Mouse (Mus musculus) embryo, embryonic 10.5 days (tissue): ENCODE data around the gene Polr2h.
"Not testable (repeated sequence)": the region's sequence is repeated elsewhere in the genome, so short reads cannot be mapped to it uniquely, and the experiment has no call there.

Experiments used
- DNase-seq: peaks from one replicate; pipeline ENCODE4 v3.0.0-alpha.2; 2015; ENCODE audit warnings: low spot score

Gene Polr2h

DNA sequence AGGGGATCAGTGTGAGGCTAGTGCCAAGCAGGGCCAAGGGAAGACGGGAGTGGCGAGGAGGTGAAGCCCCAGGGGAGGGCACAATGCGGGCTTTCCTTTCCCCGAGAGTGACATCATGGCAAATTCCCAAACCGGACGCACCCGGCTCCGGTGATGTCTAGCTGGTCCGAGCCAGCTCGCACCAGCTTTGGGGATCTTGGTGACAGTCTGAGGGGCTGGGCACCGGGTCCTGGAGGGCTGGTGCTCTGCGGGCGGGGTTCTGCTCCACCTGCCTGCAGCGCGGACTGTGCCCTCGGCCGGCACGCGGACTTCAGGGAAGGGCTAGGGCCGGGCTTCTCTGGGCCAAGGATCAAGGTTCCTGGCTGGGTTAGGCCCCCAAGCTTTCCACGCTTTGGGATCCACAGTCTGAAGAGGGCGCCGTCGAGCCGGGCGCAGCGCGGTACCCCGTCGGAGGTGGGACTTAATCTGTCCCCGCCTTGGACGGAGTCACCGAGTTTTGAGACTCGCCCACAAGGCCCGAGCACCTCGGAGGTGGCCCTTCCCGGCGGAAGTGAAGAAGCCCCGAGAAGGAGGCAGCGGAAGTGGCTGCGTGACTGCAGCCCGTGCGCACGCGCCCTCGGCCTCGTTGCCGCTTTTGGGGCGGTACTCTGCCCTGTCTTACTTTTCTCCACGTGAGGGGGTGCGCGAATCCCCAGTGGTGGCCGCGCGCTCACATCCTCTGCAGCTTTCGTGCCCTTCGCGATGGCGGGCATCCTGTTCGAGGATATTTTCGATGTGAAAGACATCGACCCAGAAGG lies at the start of gene Polr2h, which contains the start of gene Clcn2:
Gene Polr2h (plus strand): TSS at position 485 of the 797 bp plus-strand sequence.
Gene Clcn2 (minus strand): TSS at position 566 of the 797 bp plus-strand sequence.
- DNase-seq, result peak; percentile 97

DNA sequence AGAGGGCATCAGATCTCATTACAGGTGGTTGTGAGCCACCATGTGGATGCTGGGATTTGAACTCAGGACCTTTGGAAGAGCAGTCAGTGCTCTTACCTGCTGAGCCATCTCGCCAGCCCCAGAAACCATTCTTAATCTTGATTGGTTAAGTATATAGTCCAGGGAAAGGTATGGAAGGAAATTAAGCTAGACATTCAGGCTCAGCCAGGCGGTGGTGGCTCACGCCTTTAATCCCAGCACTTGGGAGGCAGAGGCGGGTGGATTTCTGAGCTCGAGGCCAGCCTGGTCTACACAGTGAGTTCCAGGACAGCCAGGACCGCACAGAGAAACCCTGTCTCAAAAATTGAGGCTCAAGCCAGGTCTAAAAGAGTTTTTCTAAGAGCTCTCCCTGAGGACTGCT lies 49.5 kb upstream of the Polr2h start, which contains the start of gene Eif4g1:
Gene Eif4g1 (plus strand): TSS at position 301 of the 400 bp plus-strand sequence.
- DNase-seq, result not testable (repeated sequence)

DNA sequence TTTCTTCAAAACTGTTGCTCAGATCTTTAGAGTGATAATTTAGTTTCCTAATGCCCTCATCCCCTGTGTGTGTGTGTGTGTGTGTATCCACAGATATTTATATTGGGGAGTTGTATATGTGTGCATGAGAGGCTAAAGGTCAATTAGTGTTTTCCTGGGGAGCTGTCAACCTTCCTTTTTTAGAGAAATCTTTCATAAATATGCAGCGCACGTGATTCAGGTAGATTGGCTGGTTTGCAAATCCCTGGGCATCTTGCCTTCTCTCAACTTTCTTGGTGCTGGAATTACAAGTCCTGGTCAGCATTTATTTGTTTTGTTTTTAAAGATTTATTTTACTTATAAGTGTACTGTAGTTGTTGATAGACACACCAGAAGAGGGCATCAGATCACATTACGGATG lies 47.2 kb upstream of the Polr2h start:
- DNase-seq, result no peak

DNA sequence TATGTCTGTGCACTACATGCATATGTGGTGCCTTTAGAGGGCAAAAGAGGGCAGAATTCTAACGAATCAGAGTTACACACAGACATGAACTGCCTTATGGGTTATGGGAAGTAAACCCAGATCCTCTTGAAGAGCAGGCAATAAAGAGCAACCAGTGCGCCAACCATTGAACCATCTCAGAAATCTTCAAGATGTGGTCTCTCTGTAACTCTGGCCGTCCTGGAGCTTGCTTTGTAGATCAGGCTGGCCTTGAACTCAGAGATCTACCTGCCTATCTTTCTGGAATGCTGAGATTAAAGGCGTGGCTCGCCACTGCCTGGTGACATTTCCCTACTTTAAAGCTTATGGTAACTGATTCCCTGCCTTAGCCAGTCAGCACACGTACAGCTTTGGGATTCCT lies 45.6 kb upstream of the Polr2h start:
- DNase-seq, result peak; percentile 30

DNA sequence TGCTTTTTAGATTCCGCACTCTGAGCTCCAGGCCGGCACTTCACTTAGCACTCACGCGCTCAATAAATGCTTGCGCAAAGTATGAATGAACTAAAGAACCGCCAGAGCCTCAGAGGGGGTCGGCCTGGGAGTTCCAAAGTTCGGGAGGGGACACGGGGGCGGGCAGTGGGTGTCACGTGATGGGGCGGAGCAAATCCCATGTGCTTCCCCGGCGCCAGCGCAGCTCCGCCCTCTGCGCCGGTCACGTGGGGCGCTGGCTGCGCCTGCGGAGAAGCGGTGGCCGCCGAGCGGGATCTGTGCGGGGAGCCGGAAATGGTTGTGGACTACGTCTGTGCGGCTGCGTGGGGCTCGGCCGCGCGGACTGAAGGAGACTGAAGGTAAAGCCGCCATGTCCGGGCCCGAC lies 45.0 kb upstream of the Polr2h start:
- DNase-seq, result peak; percentile 98

DNA sequence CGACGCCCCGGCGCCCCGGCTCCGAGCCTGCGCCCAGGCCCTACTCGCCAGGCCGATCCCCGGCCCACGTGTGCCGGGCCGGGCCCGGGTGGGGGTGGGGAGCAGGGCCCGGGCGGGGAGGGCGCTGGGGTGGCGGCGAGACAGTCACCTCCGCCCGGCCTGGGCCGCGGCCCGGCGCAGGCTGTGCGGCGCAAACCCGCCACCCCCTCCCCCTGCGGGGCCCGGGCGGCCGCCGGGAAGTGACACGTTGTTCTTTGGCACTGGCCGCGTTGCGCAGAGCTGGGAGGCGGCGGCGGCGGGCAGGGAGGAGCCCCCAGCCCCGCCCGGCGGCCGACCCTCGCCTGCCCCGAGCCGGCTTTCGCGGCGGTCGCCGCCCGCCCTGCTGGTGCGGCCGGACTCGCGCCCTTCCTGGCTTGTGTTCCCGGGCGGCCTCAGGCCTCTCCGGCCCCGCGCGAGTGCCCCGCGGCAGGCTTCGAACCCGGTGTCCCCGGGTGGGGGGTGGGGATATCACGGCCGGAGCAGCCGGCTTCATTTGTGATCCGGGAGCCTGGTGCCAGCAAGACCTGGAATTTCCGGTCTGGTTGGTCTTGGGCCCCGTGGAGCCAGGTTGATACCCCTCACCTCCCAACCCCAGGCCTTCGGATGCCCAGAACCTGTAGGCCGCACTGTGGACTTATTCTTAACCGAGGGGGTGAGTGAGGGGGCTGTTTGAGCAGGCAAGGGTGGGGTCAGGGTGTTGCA lies 44.3 kb upstream of the Polr2h start:
- DNase-seq, result peak; percentile 41

DNA sequence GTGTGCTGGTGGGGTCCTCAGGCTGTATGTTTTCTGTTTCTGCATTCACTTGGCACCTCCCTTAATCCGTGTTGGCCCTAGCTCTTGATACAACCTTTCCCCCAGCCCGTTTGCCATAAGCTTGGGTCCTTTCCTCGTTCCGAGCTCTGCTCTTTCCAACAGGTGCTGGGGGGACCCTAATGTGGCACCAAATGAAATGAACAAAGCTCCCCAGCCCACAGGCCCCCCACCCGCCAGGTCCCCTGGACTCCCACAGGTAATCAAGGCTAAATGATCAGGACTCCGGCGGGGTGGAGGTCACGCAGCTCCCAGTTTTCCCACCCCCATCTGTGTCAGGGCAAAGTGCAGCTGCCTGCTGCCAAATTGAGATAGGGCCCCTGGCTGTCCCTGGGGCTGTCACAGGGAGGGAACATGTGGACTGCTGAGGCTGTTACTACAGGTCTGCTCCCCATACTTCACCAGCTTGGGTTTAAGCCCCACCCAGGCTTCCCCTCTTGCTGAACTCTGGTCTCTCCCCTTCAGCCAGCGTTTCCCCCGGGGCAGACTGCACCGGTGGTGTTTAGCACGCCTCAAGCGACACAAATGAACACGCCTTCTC lies 43.7 kb upstream of the Polr2h start:
- peak; percentile 12 for DNase-seq

DNA sequence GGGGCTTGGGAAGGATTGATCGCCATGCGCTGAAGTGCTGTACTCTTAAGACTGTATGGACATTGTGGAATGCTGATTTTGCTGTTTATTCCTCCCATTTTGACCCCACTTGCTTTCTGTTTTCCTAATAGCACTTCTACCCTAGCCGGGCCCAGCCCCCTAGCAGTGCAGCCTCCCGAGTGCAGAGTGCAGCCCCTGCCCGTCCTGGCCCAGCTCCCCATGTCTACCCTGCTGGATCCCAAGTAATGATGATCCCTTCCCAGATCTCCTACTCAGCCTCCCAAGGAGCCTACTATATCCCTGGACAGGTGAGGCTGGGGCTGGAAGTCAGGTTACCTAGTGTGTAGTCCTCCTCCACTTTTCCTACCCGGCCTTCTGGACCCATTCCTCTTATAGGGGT lies 42.3 kb upstream of the Polr2h start:
- no peak for DNase-seq

DNA sequence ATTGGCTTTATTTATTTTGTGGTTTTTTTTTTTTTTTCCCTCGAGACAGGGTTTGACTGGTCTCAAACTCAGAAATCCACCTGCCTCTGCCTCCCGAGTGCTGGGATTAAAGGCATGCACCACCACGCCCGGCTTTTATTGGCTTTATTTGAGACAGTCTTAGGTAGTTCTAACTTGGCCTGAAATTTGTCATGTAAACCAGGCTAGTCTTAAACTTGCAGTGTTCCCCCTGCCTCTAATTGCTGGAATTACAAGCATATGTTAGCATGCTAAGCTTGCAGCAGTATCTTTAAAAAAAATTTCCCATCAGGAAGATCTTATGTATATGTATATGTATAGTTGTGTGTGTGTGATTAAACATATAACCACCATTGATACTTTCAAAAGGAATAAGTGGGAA lies 40.8 kb upstream of the Polr2h start:
- DNase-seq, result no peak

DNA sequence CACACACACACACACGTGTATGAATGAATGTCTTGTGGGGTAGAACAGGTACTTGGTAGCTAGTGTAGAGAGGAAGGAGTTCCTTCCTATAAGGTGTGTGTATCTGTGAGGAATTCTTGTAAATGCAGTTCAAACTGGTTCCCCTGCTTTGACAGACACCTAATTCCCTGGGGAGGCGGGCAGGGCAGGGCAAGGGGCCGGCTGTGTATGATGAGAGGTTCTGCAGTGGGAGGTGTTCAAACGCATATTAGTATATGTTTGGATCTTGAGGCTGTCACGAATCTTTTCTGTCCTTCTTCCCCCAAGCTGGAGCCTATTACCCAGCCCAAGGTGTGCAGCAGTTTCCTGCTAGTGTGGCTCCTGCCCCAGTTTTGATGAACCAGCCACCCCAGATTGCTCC lies 40.1 kb upstream of the Polr2h start:
- no peak for DNase-seq

DNA sequence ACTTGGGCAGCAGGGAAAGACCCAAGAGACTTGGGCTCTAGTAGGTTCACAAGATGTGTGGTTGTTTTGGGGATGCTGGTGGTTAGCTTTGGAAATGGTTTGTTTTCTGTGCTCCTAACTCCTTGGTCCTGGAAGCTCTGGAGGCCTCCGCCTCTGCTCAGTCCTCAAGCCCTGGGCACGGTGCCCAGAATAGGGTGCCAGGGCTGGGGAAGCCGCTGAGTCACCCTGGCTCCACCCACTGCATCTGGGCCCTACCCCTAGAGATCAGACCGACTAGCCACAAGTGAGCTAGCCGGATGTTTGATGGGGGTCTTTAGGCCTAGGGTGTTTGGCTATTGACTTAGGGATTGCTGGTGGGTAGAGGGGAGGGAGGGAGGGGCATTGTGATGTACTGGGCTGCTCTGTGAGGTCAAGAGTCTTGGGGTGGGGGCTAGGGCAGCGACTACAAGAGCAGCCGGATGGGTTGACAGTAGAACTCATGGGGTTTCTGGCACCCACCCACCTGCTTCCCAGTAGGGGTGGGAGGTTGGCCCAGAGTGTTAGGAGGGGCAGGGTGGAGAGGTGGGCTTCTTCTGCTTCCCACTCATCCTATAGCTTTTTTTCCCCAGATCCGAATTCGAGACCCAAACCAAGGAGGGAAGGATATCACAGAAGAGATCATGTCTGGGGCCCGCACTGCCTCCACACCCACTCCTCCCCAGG lies 39.3 kb upstream of the Polr2h start:
- DNase-seq, result no peak

DNA sequence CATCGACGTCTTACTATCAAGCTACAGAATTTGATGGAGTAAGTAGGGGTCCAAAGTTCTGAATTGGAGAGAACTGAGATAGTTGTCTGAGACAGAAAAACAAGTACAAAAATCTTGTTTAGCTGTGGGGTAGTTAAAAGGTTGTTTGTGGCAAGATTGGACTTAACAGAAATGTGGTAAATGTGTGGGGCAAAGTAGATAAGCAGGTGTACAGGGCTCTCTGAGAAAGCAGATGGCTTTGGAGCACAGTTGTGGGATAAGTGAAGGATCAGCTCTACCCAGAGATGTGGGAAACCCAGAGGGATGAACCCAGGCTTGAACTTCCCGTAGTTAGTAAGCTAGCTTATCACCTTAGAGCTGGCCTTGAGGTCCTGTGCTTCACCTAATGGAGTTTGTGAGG lies 26.7 kb upstream of the Polr2h start:
- peak; percentile 6 for DNase-seq

DNA sequence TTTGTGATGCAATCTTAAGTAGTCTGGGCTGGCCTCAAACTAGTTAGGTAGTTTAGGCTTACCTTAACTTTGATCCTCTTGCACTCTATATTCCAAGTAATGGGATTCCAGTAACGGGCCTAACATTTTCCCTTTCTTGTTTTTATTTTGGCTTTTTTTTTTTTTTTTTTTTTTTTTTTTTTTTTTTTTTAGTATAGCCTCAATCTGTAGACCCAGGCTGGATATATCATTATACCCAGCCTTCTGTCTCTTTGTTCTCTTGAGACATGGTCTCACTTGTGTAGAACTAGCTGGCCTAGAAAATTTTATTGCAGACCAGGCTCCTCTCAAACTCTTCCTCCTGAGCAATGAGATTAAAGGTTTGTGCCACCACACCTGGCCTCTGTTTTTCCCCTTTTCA lies 25.8 kb upstream of the Polr2h start:
- no peak for DNase-seq

DNA sequence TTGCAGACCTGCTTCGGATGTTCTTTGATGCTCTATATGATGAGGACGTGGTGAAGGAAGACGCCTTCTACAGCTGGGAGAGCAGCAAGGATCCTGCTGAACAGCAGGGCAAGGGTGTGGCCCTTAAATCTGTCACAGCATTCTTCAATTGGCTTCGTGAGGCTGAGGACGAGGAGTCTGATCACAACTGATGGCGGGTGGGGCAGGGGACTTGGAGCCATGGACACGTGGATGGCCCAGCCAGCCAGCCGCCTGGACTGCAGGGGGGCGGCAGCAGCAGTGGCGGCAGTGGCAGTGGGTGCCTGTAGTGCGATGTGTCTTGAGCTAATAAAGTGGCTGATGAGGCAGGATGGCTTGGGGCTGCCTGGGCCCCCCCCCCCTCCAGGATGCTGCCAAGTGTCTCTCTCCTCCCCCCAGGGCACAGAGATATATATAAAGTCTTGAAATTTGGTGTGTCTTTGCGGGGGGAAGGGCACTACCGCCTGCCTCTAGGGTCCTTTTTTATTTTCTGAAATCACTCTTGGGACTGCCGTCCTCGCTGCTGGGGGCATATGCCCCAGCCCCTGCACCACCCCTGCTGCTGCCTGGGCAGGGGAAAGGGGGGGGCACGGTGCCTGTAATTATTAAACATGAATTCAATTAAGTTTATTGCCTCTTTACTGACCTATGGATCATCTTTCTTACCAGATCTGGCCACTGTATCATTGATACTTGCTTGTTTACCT lies 25.1 kb upstream of the Polr2h start:
- DNase-seq, result peak; percentile 20

DNA sequence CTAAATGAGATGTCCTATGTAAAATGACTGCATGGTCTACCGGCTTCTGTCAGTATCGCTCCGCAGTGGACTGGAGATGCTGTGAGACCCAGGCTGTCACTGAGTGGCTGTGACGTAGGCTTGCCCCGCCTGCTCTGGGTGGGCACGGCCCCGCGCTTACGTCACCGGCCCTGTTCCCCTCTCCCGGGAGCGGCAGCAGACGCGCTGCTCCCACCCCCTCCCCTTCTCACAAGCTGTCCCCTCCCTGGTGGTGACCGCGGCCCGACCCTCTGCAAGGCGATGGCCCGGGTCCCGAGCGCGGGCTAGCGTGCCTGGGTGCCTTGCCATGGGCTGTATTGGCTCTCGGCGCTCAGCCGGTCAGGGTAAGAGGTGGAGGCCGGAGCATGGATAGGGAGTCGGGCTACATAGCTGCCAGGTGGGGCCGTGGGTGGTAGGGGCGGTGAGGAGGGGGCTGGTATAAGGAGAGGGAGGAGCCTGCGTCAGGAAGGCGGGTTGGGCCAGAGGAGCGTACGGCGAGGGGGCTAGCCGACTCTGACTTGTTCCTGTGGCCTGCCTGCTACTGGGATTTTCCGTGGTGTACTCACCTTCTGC lies 24.3 kb upstream of the Polr2h start, which contains the start of gene Fam131a:
Gene Fam131a (plus strand): TSS at position 131 of the 591 bp plus-strand sequence.
- DNase-seq, result peak; percentile 96

DNA sequence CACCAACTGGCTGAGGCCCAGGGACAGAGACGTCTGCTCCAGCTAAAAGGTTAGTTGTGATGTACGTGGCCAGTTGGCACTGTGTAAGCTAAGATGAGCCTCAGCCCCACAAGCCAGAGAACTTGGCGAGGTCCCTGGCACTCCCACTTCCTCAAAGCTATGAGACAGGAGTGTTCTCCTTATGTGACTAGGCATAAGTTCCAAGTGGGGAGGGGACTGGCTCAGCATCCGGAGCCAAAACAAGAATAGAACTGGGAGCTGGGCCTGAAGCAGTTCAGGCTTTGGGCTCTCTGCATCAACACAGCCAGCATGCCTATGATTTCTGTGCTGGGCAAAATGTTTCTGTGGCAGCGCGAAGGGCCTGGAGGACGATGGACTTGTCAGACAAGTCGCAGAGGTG lies 22.7 kb upstream of the Polr2h start:
- DNase-seq, result no peak

DNA sequence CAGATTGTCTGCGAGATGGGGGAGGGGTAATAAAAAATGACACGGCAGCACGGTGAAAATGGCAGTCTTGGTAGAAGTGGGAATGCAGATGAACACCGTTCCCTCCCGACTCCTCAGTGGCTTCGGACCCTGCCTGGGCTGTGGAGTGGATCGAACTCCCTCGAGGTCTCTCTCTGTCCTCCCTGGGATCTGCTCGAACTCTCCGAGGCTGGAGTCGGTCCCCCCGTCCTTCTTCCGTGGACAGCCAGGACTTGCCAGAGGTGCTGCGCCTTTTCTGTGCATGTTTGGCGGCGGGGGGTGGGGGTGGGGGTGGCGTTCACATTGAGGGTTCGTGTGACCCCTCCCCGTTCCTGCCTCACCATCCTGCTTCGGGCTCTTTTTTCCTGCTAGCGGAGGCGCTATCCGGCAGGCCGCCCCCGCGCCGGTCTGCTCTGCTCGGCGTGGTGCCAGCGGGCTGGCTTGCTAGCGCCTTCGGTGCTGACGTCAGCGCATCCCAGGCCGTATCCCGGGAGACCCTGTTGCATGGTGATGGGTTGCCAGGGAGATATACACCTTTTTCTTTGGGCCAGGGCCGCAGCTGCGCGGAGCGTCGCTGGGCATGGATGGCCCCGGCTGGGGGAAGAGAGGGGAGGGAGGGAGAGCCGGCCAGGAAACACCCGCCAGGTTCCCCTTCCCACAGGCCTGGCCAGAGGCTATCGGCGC lies 21.7 kb upstream of the Polr2h start:
- DNase-seq, result peak; percentile 88

DNA sequence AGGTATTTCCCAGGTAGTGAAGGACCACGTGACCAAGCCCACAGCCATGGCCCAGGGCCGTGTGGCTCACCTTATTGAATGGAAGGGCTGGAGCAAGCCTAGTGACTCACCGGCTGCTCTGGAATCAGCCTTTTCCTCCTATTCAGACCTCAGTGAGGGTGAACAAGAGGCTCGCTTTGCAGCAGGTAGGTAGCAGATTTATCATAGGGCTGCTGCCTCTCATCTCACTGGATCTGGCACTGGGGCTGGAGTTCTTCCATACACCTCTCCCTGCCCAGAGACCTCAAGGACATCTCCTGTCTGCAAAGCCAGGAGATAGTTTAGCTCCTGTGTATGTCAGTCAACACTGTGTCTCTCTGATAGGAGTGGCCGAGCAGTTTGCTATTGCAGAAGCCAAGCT lies 18.2 kb upstream of the Polr2h start:
- no peak for DNase-seq

DNA sequence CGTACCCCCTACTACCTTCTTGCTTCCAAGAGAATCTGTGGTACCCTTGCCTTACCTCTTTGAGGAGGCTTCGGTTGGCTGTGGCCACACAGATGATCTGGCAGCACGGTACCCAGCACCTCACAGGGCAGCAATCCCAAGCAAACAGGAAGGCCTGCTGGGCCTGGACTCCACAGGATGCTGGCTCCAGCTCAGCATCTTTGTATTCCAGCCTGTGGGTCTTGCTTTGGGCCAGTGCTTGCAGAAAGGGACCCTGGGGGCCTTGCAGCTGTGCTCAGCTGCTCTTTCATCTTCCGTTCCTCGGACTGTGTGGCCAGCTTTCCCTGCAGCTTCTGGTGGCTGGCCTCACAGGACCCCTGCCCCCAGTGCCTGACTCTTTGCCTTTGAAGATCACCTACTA lies 17.4 kb upstream of the Polr2h start:
- DNase-seq, result peak; percentile 17

DNA sequence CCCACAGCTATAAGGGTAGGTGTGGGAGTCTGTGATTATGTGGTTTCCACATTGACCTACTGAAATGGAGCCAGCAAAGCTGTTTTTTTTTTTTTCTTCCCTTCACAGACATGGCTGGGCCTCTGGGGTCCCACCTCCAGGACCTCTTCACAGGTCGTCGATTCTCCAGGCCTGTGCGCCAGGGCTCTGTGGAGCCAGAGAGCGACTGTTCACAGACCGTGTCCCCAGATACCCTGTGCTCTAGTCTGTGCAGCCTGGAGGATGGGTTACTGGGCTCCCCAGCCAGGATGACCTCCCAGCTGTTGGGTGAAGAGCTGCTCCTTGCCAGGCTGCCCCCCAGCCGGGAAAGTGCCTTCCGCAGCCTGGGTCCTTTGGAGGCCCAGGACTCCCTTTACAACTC lies 16.1 kb upstream of the Polr2h start:
- peak; percentile 4 for DNase-seq
